Mouse (Mus musculus) midbrain, embryonic 15.5 days (tissue): ENCODE results near the gene Abcf1. TPM values are rescaled to one million over a fixed set of nuclear protein-coding genes. Genes with fewer than 3 reads are reported as not detected.

Experiments used
- ATAC-seq: fragments of 200-750 bp; cut with Nextera tagmentation; replicated peaks from 2 replicates; pipeline ENCODE4 v1.8.0; 2017; ENCODE audit warnings: moderate TSS enrichment
- H3K27ac ChIP-seq: fragments of 300-500 bp; sonication (generic); 2 replicates; pipeline ENCODE4 v1.5.1; 2015; ENCODE audit warnings: mild to moderate bottlenecking, inconsistent platforms
- H3K27me3 ChIP-seq: fragments of 300-500 bp; sonication (generic); replicated peaks from 2 replicates; pipeline ENCODE4 v1.6.1; 2015; ENCODE audit warnings: inconsistent platforms
- H3K36me3 ChIP-seq: fragments of 300-500 bp; sonication (generic); replicated peaks from 2 replicates; pipeline ENCODE4 v1.6.1; 2015; ENCODE audit warnings: inconsistent platforms
- H3K4me1 ChIP-seq: fragments of 300-500 bp; sonication (generic); 2 replicates; pipeline ENCODE4 v1.6.1; 2015; ENCODE audit warnings: inconsistent platforms
- H3K4me2 ChIP-seq: fragments of 300-500 bp; sonication (generic); 2 replicates; pipeline ENCODE4 v1.6.1; 2015; ENCODE audit warnings: inconsistent platforms, mild to moderate bottlenecking, moderate library complexity
- H3K4me3 ChIP-seq: fragments of 300-500 bp; sonication (generic); 2 replicates; pipeline ENCODE4 v1.5.1; 2015; ENCODE audit warnings: mild to moderate bottlenecking, inconsistent platforms
- H3K9ac ChIP-seq: fragments of 300-500 bp; sonication (generic); 2 replicates; pipeline ENCODE4 v1.6.1; 2015; ENCODE audit warnings: mild to moderate bottlenecking, inconsistent platforms
- H3K9me3 ChIP-seq: fragments of 300-500 bp; sonication (generic); 2 replicates; pipeline ENCODE4 v1.6.1; 2016; ENCODE audit warnings: inconsistent platforms
- WGBS: fragments of 180-500 bp; shearing (Covaris S2); methylation state at CpG from one replicate; pipeline ENCODE4 v1.1.7; 2015; ENCODE audit warnings: mixed read lengths; 5-methylcytosine and 5-hydroxymethylcytosine counted together
- polyA plus RNA-seq: library from polyadenylated mRNA; unstranded; fragments of >200 nt; fragmentation: Nextera tagmentation; extraction: Ambion mirVana; gene quantifications from 2 replicates; pipeline ENCODE4 v1.2.1, GENCODE M21; 2015

Gene Abcf1
- polyA plus RNA-seq, 1 experiment from 2014 or later: 92.1 TPM

DNA sequence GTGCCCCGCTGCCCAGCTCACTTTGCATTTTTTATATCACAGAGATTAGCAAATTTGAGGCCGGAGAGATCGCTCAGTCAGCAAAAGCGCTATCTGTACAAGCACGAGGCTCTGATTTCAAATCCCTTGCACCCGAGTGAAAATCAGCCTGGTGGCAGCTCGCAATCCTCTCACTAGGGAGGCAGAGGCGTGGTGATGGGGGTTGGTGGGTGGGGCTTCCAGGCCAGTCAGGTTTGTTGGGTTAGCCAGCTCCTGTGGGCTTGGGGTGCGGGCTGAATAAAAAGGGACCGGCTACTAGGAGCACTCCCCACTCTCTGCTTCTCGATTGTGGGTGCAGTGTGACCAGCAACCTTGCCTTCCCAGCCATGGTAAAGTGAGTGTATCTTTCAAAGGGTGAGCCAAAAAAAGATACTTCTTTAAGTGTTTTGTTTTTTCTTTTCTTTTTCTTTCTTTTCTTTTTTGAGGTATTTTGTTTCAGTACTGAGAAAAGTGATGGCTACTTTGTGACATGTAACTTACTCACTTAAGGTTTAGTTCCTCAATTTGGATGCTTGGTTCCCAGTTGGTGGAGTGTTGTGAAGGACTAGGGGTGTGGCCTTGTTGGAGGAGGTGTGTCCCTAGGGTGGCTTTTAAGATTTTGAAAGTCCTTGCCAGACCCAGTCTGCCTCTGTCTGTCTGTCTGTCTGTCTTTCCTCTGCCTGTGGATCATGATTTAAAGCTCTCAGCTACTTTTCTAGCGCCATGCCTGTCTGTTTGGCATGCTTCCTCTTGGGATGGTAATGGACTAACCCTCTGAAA lies 28.4 kb upstream of the Abcf1 start:
- Histone ChIP-seq H3K27ac (no peak overlapping the region), H3K4me2 (0 out of 2 replicates have a peak overlapping the region, but pooled peaks have one; percentile 6), H3K9ac (peak overlapping the region; percentile 20; the same call in 1 of the 2 replicates), H3K27me3 (no peaks in the 10 kb centered on the region), H3K4me3 (no peak overlapping the region), H3K4me1 (peaks cover 28% of the 10 kb centered on the region), H3K9me3 (no peaks in the 10 kb centered on the region), H3K36me3 (no peaks in the 10 kb centered on the region)
- WGBS: 48% methylated on average over 12 of the region's 12 CpGs
- no peak for ATAC-seq

DNA sequence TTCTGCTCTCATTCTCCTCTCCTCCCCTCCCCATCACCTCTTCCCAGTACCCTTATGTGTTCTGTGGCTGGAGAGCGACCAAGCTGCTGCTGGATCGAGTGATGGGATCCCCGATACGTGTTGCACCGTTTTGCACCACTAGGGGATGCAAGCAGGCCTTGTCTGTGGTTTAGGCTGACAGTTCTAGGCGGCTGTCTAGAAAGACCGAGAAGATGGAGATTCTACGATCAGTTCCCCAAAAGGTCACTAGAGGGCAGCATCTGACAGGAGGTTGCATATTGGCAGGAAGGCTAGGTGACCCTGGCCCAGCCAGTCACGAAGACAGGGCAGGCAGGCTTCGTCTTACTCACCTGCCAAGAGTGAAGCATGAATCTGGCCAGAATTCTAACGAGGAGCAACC lies 27.4 kb upstream of the Abcf1 start:
- H3K4me2 ChIP-seq: peak overlapping the region; percentile 19; the same call in 1 of the 2 replicates
- no peak overlapping the region for H3K4me3 ChIP-seq
- H3K4me1 ChIP-seq: peaks cover 28% of the 10 kb centered on the region
- WGBS: 2% methylated on average over 11 of the region's 11 CpGs
- H3K36me3 ChIP-seq: no peaks in the 10 kb centered on the region
- no peak overlapping the region for H3K9ac ChIP-seq
- no peaks in the 10 kb centered on the region for H3K27me3 ChIP-seq
- ATAC-seq: peak; percentile 56
- H3K9me3 ChIP-seq: no peaks in the 10 kb centered on the region
- H3K27ac ChIP-seq: no peak overlapping the region

DNA sequence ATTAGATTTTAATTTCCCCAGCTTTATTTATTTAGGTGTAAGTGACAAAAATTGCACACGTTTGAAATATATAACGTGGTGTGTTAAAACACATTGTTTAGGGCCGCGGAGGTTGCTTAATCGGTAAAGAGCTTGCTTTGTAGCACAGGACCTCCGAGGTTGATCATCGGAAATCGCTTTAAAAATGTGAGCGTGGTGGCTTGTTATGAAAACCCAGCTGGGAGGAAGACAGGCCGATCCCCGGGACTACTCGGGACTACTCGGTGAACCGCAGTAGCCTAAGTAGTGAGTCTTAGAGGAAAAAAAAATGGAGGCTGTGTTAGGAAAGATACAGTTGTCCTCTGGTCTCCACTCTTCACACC lies 25.3 kb upstream of the Abcf1 start:
- ATAC-seq: no peak
- WGBS: 5% methylated on average over 14 of the region's 14 CpGs

DNA sequence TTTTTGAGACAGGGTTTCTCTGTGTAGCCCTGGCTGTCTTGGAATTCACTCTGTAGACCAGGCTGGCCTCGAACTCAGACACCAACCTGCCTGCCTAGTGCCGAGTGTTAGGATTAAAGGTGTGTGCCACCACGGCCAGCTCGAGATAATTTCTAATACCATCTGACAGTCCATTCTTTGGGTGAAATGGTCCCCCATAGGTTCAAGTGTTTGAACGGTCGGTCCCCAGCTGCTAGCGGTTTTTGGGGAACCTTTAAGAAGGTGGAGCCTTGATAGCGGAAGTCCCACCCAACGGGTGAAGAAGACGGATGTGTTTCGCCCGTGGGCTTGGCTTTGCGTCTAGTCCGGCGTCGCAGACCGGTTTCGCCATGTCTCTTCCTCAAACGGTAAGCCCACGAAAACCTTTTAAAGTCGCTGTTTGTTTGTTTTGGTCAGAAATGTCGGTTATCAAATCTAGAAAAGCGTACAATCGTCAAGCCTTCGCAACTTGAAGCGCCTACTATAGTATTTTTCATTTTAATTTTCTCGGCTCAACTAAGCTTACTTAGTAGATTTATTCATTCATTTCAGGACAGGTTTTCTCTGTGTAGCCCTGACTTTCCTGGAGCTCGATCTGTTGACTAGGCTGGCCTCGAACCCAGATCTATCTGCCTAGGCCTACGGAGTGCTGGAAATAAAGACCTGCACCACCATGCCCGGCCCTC lies 24.8 kb upstream of the Abcf1 start:
- H3K9me3 ChIP-seq: no peaks in the 10 kb centered on the region
- no peaks in the 10 kb centered on the region for H3K27me3 ChIP-seq
- peak overlapping the region; percentile 54 for H3K9ac ChIP-seq
- peak overlapping the region; percentile 55 for H3K4me3 ChIP-seq
- H3K27ac ChIP-seq: peak overlapping the region; percentile 51
- peaks cover 6% of the 10 kb centered on the region; the same call in 1 of the 2 replicates for H3K36me3 ChIP-seq
- ATAC-seq: peak; percentile 84
- peak overlapping the region; percentile 75 for H3K4me2 ChIP-seq
- peaks cover 28% of the 10 kb centered on the region for H3K4me1 ChIP-seq
- WGBS: 3% methylated on average over 31 of the region's 31 CpGs

More for the DNA sequence above, 25.3 kb upstream of the Abcf1 start:
- H3K9ac ChIP-seq: peak overlapping the region; percentile 54
- H3K27ac ChIP-seq: peak overlapping the region; percentile 51
- 0 out of 2 replicates have a peak, but pooled peaks cover under 1% of the 10 kb centered on the region for H3K36me3 ChIP-seq
- H3K27me3 ChIP-seq: no peaks in the 10 kb centered on the region
- peaks cover 28% of the 10 kb centered on the region for H3K4me1 ChIP-seq
- H3K9me3 ChIP-seq: no peaks in the 10 kb centered on the region
- H3K4me3 ChIP-seq: peak overlapping the region; percentile 55
- H3K4me2 ChIP-seq: peak overlapping the region; percentile 75

DNA sequence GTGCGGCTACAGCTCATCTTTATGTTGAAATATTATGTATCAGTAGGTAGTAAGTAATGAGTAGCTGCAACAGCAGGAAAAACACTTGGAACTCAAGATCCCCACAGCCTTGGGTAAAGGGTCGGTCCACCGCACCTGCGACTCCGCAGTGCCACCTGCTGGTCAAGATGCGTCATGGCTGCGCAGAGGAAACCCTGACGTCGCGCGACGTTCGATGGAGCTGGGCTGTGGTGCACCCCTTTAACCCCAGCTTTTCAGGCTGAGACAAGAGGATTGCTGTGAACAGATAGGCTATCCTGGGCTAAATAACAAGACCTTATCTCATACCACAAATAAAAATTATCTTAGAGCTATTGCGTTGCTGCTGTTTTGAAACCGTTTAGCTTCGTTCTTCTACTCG lies 24.1 kb upstream of the Abcf1 start:
- H3K9me3 ChIP-seq: no peaks in the 10 kb centered on the region
- WGBS: 7% methylated on average over 17 of the region's 17 CpGs
- no peaks in the 10 kb centered on the region for H3K27me3 ChIP-seq
- H3K36me3 ChIP-seq: peaks cover 11% of the 10 kb centered on the region
- peak overlapping the region; percentile 55 for H3K4me3 ChIP-seq
- H3K4me2 ChIP-seq: peak overlapping the region; percentile 75
- H3K9ac ChIP-seq: no peak overlapping the region
- peak; percentile 73 for ATAC-seq
- peak overlapping the region; percentile 57 for H3K27ac ChIP-seq
- H3K4me1 ChIP-seq: peaks cover 28% of the 10 kb centered on the region

DNA sequence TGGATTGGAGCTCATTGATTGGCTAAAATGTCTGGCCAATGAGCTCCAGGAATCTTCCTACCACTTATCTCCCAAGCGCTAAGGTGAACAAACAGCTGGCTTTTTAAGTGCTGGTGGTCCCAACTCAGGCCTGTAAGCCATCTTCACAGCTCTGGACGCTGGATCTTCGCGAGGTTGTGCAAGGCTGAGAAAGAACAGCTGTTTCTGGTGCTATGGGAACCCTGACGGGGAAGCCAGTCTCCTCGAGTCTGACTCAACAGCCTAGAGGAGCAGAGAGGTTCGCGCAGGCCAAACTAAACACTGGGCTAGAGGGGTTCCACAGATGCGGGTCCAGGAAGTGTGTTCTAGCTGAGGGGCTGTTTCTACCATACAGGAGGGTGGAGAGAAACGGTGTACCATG lies 22.2 kb upstream of the Abcf1 start:
- Histone ChIP-seq H3K27me3 (no peaks in the 10 kb centered on the region), H3K36me3 (peaks cover 25% of the 10 kb centered on the region), H3K4me2 (no peak overlapping the region), H3K9me3 (no peaks in the 10 kb centered on the region), H3K9ac (no peak overlapping the region), H3K27ac (no peak overlapping the region), H3K4me3 (no peak overlapping the region), H3K4me1 (peaks cover 16% of the 10 kb centered on the region)
- ATAC-seq: no peak
- 54% methylated on average over 10 of the region's 10 CpGs for WGBS

DNA sequence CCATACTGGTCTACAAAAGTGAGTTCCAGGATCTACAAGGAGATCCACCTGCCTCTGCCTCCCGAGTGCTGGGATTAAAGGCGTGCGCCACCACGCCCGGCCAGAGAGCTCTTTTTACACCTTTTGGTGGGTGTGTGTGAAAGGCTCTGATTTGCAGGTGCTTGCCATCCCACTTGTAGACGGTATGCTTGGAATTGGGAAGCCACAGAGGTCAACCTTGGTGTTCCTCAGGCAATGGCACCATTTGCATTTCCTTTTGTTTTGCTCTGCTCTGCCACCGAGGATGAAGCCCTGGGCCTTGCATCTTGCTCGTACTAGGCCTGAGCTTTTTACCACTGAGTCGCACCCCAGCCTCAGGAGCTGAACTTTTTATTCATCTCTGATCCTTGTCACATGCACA lies 12.2 kb upstream of the Abcf1 start:
- Histone ChIP-seq H3K9ac (no peak overlapping the region), H3K4me2 (no peak overlapping the region), H3K36me3 (peaks cover 11% of the 10 kb centered on the region), H3K9me3 (no peaks in the 10 kb centered on the region), H3K4me1 (peaks cover 23% of the 10 kb centered on the region), H3K27ac (no peak overlapping the region), H3K4me3 (no peak overlapping the region), H3K27me3 (no peaks in the 10 kb centered on the region)
- 95% methylated on average over 9 of the region's 9 CpGs for WGBS
- ATAC-seq: no peak

DNA sequence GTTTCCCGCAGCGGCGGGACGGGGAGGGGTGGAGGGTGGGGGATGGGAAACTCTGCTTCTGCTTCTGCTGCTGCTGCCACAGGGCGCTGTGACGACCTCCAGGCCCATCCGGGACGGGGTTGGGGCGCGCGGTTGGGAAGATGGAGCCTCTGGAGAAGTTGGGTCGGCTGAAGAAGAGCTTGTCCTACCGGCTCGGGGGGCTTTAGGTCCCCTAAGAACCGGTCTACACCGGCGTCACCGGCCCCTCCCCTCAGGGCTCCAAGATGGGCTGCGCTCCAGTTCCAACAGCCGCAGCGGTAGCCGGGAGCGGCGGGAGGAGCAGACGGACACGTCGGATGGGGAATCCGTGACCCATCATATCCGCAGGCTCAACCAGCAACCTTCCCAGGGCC lies 10.8 kb upstream of the Abcf1 start:
- Histone ChIP-seq H3K27ac (peak overlapping the region; percentile 98), H3K4me3 (peak overlapping the region; percentile 80), H3K4me1 (peaks cover 23% of the 10 kb centered on the region), H3K4me2 (peak overlapping the region; percentile 94), H3K9ac (peak overlapping the region; percentile 79), H3K36me3 (peaks cover 9% of the 10 kb centered on the region), H3K9me3 (no peaks in the 10 kb centered on the region), H3K27me3 (no peaks in the 10 kb centered on the region)
- WGBS: 0% methylated on average over 29 of the region's 29 CpGs
- ATAC-seq: peak; percentile 25

DNA sequence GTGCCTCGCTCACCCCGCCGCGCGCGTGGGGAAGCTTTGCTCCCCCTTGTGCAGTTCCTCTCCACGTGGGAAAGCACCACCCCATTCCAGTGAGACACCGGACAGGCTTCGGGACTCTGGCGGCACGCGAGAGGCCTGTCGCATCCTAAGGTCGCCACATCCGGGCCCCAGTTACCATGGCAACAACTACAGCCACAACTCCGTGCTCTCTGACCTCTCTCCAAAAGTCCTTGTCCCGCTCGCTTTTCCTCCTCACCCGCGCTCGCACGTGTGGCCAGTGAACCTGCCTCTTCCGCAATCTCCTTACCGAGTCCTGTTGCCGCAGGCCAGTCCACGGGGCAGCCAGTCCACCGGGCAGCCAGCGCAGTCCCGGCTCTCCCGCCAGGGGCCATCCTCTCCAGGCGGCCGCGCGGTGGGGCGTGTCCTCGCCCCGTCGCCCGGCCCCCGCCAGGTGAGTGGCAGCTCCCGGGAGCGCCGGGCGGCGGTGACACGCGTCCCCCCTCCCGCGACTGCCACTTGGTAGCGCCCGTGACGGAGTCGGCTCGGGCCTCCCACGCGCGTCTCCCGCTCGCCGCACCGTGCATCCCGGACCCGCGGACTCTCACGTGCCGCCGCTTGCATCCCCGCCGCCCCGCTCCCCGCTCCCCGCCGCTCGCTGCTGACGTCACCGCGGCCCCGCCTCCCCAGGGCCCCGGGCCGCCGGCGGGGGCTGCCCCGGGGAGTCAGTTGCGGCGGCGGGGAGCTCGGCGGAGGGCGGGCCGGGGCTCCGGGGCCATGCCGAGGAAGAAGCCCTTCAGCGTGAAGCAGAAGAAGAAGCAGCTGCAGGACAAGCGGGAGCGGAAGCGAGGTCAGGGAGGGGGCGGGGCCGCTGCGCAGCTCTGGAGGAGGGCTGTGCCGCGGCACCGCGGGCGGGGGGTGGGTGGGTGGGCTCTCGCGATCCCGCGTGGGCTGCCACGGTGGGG lies 10.1 kb upstream of the Abcf1 start, which contains the start of the genes Gnl1 and Prr3:
Gnl1 (plus strand) TSS at position 451 of the 962 bp plus-strand sequence.
Prr3 (minus strand) TSS at position 836 of the 962 bp plus-strand sequence.
- ATAC-seq: peak; percentile 82
- H3K9ac ChIP-seq: peak within 1 kb of the TSS; percentile 79
- H3K27ac ChIP-seq: peak within 1 kb of the TSS; percentile 98
- H3K9me3 ChIP-seq: no peaks in the 10 kb centered on the region
- WGBS: under 1% methylated on average over 104 of the region's 109 CpGs
- peak within 1 kb of the TSS; percentile 94 for H3K4me2 ChIP-seq
- H3K36me3 ChIP-seq: peaks cover 9% of the 10 kb centered on the region
- no peaks in the 10 kb centered on the region for H3K27me3 ChIP-seq
- H3K4me3 ChIP-seq: peak within 1 kb of the TSS; percentile 80
- H3K4me1 ChIP-seq: peaks cover 23% of the 10 kb centered on the region

DNA sequence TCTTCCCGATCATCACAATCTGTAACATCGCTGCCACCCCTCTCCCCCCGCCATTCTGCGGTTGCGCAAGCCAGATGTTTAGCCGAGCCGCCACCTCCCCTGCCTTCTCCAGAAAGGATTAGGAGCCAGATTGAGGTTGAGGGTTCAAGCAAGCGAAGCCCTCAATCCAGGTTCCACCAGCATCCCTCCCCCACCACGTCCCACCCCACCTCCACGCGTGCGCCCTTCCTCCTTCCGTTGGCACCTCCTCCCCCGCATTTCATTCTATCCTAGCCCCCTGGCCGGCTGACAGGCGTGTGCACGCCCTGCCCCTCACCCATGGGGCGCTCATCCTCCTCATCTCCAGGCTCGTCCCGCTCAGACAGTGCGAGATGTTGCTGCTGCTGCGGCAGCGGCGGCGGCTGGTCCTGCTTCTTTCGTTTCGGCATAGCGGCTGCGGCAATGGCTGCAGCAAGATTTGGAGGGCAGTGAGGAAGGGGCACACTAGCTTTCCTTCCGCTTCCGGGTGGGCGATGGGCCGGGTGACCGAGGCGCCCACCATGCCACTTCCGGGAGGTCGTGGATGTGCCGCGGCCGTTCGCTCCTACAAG lies 9.3 kb upstream of the Abcf1 start:
- Histone ChIP-seq H3K9me3 (no peaks in the 10 kb centered on the region), H3K4me2 (peak overlapping the region; percentile 94), H3K9ac (peak overlapping the region; percentile 79), H3K27me3 (no peaks in the 10 kb centered on the region), H3K27ac (peak overlapping the region; percentile 98), H3K4me1 (peaks cover 23% of the 10 kb centered on the region), H3K4me3 (peak overlapping the region; percentile 80), H3K36me3 (peaks cover 12% of the 10 kb centered on the region)
- ATAC-seq: peak; percentile 90
- under 1% methylated on average over 41 of the region's 41 CpGs for WGBS

DNA sequence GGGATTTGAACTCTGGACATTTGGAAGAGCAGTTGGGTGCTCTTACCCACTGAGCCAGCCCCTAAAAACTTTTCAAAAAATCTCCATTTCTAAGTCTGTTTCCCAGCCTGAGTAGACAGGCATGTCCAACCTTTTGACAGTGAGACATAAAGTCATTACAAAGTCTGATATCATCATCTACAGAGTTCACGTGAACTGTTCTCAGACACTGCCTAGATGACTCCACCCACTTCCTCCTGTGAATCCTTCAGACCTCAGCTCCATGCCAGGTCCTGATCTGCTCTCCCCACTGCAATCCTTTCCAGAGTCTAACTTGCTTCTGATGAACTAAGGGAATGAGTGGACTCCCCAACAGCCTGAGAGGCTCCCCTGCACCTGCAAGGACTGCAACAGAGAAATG lies 2.6 kb upstream of the Abcf1 start:
- Histone ChIP-seq H3K4me2 (no peak overlapping the region), H3K4me3 (no peak overlapping the region), H3K27ac (no peak overlapping the region), H3K4me1 (peaks cover 26% of the 10 kb centered on the region), H3K27me3 (no peaks in the 10 kb centered on the region), H3K9ac (no peak overlapping the region), H3K9me3 (no peaks in the 10 kb centered on the region), H3K36me3 (peaks cover 14% of the 10 kb centered on the region)
- ATAC-seq: no peak
- 60% methylated on average over 1 of the region's 1 CpGs for WGBS
